Mouse (Mus musculus): ENCODE results near the gene Ercc1.
A peak's percentile ranks its signal among the peaks of the same experiment; 100 is the strongest.

- TF ChIP-seq CTCF (IDR thresholded peaks at IDR 0.05; ENCODE audit: extremely low read depth, insufficient read depth, low read length) (no peak), POLR2A (IDR thresholded peaks at IDR 0.05; ENCODE audit: extremely low read depth, insufficient read depth, low read length) (peak; percentile 81)
Observed at GRCm38 (mm10) chr7:19319906-19320305, 24.7 kb upstream of the Ercc1 start.

Measured in cortical plate, adult 2 months (tissue).